Mouse (Mus musculus) neural tube, embryonic 15.5 days (tissue): ENCODE measurements around the gene Ccsap. TPM values are rescaled to one million over a fixed set of nuclear protein-coding genes. Genes with fewer than 3 reads are reported as not detected.

ENCODE experiments used
- polyA plus RNA-seq: library from polyadenylated mRNA; unstranded; fragments of >200 nt; fragmentation: Nextera tagmentation; extraction: Ambion mirVana; gene quantifications from 2 replicates; pipeline ENCODE4 v1.2.1, GENCODE M21; 2015

The Ccsap gene
- polyA plus RNA-seq, 1 experiment from 2014 or later = 4.2 TPM

Other genes starting within 250 kb of the Ccsap start
- 12.4 and 12.7 TPM in 2 replicates for gene Rhou, start 206.3 kb downstream of the Ccsap start, polyA plus RNA-seq
- 78.2 and 87.0 TPM in 2 replicates for gene Rab4a, start 54.2 kb downstream of the Ccsap start, polyA plus RNA-seq
- gene Acta1, start 34.5 kb upstream of the Ccsap start, polyA plus RNA-seq = 92.7 and 174 TPM in 2 replicates
- 16.8 and 24.1 TPM in 2 replicates for gene Nup133, start 89.1 kb upstream of the Ccsap start, polyA plus RNA-seq
- gene Abcb10, start 122.9 kb upstream of the Ccsap start, polyA plus RNA-seq = 14.0 and 16.4 TPM in 2 replicates
- 21.5 and 27.4 TPM in 2 replicates for gene Taf5l, start 161.2 kb upstream of the Ccsap start, polyA plus RNA-seq
- gene Urb2, start 161.3 kb upstream of the Ccsap start, polyA plus RNA-seq = 3.1 and 4.6 TPM in 2 replicates